ENCODE assay signal across 8 mouse cellular contexts in genomic region chr13:59675151-59676011, GRCm38 (mm10). TPM values are rescaled to one million over a fixed set of nuclear protein-coding genes. Genes with fewer than 3 reads are reported as not detected.
A peak's percentile ranks its signal among the peaks of the same experiment; 100 is the strongest.
DNase-seq lines count a peak whose midpoint lies in the region; ATAC-seq and TF ChIP-seq lines count a peak whose summit lies in the region.

TSS of gene Golm1 (minus strand) at chr13:59675811.

- no peaks in the 10 kb centered on the region for H3K9me3 ChIP-seq in hindbrain, postnatal 0 days (ENCODE audit: low read length)

- peak; percentile 50 to 67 for DNase-seq in adrenal gland, adult 18-20 months (ENCODE audit: low spot score in 2 of 2)
- DNase-seq in cerebellum, postnatal 36 days, result peak; percentile 57 to 69
- DNase-seq in gastrocnemius, postnatal 14 days, result peak; percentile 70
- peak; percentile 69 for DNase-seq in hindbrain, postnatal 0 days (ENCODE audit: low spot score)
- peak in 1 of 2 experiments; percentile 85 for DNase-seq in left cerebral cortex, postnatal 10 days (ENCODE audit: extremely low spot score in 1 of 2, low spot score in 2 of 2)
- peak; percentile 49 for DNase-seq in right cerebral cortex, adult 18-20 months
- peak; percentile 83 for DNase-seq in yolk sac, embryonic 10.5 days (ENCODE audit: low spot score)

- intact Hi-C loops in gastrocnemius, postnatal 14 days (cut with DNase I; ENCODE audit: low total_unique reads), result no loop called here
- intact Hi-C loops in left cerebral cortex, postnatal 10 days (cut with DNase I), result loop anchor here (5.0 kb wide), 1 partner anchor 52 kb away; no protein-coding TSS in a partner anchor

- peak; percentile 81 for ATAC-seq in hindbrain, postnatal 0 days
- peak; percentile 72 for ATAC-seq in megakaryocyte, adult 5-6 weeks (ENCODE audit: poor library complexity, severe bottlenecking)

- H3K36me3 ChIP-seq in hindbrain, postnatal 0 days (ENCODE audit: insufficient read depth, low read length), result no peaks in the 10 kb centered on the region

- H3K4me1 ChIP-seq in hindbrain, postnatal 0 days (ENCODE audit: insufficient read depth, low read length), result 0 out of 2 replicates have a peak, but pooled peaks cover 3% of the 10 kb centered on the region

- peak within 1 kb of the TSS; percentile 80 for H3K4me2 ChIP-seq in hindbrain, postnatal 0 days (ENCODE audit: low read depth, low read length)

- H3K4me3 ChIP-seq in hindbrain, postnatal 0 days (ENCODE audit: low read length), result peak within 1 kb of the TSS; percentile 80

- WGBS in hindbrain, postnatal 0 days, result 1% methylated on average over 54 of the region's 61 CpGs

- H3K9ac ChIP-seq in hindbrain, postnatal 0 days (replicated peaks; ENCODE audit: low read length), result peak within 1 kb of the TSS; percentile 76

- H3K27me3 ChIP-seq in hindbrain, postnatal 0 days (ENCODE audit: insufficient read depth, low read length), result no peaks in the 10 kb centered on the region

- TF ChIP-seq CTCF in hindbrain, postnatal 0 days (IDR thresholded peaks at IDR 0.05; ENCODE audit: low read depth), result no peak

- peak within 1 kb of the TSS; percentile 66 for H3K27ac ChIP-seq in hindbrain, postnatal 0 days

RNA-seq across cellular contexts. Expression of gene Golm1, which starts in this region (rescaled TPM):
- total RNA-seq in adrenal gland, adult 18-20 months (2021), result 1 to 10 TPM; 4.9 to 8.2 TPM
- 10 to 100 TPM in 1 of 2 experiments, 1 to 10 TPM in 1; 9.3 to 10.1 TPM for total RNA-seq in gastrocnemius, postnatal 14 days (2021)
- 16.8 and 17.9 TPM in 2 replicates for total RNA-seq in hindbrain, postnatal 0 days (2014; rRNA removed)
- polyA plus RNA-seq in hindbrain, postnatal 0 days (2015; fragmentation: Nextera tagmentation; extraction: Ambion mirVana), result 20.2 and 22.9 TPM in 2 replicates
- 10 to 100 TPM; 15.5 to 15.9 TPM for total RNA-seq in left cerebral cortex, postnatal 10 days (2021)
- total RNA-seq in megakaryocyte, adult 5-6 weeks (2015), result 17.0 and 24.1 TPM in 2 replicates
- total RNA-seq in megakaryocyte, adult 5-6 weeks (2017), result 30.2 and 42.0 TPM in 2 replicates
